Mouse (Mus musculus): ENCODE measurements around the gene Nol3. TPM values are rescaled to one million over a fixed set of nuclear protein-coding genes. Genes with fewer than 3 reads are reported as not detected.

Nol3 gene
- total RNA-seq, 2 experiments from 2014 or later: 9.9 to 11.0 TPM

DNA sequence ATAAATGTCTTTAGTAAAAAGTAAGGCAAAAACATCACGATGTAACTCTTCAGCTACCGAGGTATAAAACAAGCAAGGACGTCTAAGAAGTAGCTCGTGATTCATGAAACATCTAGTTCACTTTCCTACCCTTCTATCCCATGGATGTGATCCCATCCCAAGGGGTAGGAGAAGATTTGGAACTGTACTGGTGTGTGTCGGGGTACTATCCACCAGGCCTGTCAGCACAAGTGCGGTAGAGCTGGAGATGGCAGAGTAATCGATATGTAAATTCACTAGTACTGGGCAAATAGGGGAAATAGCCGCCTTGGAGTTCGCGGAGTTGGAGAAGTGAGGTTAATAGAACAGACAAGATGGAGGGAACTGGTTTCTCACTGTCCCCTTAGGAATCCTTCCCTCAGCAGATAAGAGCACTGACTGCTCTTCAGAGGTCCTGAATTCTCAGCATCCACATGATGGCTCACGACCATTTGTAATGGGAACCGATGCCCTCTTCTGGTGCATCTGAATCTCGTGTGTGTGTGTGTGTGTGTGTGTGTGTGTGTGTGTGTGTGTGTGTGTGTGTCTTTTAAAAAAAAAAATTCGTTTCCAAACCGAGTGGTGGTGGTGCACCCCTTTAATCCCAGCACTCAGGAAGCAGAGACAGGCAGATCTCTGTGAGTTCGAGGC lies 12.6 kb upstream of the Nol3 start:
- DNase-seq: no peak

DNA sequence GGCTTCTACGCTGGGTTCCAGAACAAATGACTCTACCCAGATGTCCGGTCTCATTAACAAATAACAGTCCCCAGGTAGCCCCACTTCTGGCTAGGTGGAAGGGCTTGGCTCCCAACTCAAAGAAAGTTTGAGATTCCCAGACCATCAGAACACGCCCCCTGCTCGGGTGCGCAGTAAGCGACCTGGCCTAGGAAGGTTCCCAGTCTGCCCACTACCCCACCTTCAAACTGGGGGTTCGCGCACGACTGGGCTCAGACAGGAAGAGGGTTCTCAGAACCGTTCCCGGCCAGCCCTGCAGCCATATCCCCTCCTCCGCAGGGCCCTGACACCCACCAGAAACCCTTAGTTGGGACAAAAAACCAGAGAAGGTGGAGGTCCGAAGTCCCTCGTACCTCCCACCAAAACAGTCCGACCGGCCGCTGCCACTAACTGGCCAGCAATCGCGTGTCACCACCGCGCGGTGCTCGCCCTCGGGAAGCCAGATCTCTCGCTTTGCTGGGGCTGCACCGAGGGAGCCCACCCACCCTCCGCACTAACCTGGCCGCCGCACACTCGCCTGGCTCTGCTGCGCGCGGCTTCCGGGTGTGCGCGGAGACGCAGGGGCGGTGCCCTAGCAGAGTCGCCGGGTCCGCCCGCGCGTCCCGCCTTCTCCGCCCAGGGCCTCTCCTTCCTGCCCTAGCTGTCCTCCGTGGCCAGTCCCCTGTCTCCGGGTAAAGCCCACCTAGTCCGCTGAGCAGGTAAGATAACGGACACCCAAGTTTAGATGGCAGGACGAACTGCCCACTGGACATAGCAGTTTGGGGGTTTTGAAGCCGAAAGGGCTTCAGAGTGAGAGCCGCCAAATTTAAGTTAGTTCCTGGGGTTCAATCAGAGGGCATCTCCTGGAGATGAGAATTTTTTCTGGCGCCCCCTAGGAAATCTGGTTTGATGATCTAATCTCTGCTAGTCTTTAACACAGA lies 11.6 kb upstream of the Nol3 start, which contains the start of the genes Tradd and Fbxl8:
TSS of gene Tradd (minus strand) at position 586 of the 959 bp plus-strand sequence.
TSS of gene Fbxl8 (plus strand) at position 625 of the 959 bp plus-strand sequence.
- peak; percentile 74 for DNase-seq

DNA sequence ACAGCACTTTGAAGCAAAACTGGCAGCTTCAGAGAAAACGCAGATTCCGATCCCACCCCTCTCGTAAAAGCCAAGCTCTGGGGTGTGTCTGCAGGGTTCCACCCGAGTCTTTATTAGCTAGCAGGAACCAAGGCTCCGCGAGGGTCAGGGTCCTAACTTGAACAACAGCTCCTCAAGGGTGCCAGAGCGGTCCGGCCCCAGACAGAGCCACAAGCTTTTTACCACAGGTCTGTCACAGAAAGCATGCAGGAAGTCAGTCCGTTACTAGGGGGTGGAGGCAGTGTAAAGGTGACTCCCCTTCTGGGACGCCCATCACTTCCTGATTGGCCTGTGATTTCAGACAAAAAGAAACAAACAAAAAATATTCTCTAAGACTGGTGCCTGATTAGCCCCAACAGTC lies 10.8 kb upstream of the Nol3 start:
- no peak for DNase-seq

DNA sequence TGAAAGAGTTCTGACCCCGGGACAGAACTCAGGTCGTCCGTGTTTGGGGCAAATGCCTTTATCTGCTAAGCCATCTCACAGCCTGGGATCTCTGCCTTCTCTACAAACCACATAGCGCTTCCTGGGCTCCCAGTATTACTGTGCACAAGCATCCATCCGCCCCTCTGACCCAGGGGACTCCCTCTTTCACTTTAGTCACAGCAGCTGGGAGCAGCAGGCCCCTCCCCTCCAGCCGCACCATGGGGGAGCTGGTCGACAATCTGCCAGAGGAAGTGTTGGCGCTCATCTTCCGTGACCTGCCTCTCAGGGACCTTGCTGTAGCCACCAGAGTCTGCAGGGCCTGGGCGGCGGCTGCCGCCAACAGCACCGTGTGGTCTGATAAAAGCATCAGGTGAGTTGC lies 9.2 kb upstream of the Nol3 start:
- no peak for DNase-seq

DNA sequence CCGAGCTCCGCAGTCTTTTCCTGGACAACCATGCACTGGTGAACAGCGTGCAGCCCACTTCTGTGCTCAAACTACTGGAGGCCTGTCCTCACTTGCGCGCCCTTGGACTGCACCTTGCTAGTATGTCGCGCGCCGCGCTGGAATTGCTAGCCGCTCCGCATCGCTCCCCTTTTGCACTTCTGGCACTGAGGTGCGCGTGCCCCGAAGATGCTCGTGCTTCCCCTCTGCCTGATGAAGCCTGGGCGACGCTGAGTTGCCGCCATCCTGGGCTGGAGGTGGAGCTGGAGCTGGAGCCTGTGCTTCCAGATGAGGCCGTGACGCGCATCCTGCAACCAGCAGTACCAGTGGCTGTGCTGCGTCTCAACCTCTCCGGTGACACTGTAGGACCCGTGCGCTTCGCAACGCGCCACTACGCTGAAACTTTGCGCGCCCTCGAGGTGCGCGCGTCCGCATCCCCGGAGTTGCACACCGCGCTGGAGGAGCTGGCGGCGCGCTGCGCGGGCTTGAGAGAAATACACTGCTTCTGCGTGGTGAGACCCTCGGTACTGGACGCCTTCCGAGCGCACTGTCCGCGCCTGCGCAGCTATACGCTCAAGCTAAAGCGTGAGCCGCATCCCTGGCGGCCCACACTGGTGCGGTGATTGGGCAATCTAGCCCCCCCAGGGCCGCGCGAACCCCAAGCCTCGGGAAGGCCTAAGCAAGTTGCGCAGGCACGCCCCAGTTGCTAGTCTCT lies 7.4 kb upstream of the Nol3 start:
- DNase-seq: peak; percentile 42

DNA sequence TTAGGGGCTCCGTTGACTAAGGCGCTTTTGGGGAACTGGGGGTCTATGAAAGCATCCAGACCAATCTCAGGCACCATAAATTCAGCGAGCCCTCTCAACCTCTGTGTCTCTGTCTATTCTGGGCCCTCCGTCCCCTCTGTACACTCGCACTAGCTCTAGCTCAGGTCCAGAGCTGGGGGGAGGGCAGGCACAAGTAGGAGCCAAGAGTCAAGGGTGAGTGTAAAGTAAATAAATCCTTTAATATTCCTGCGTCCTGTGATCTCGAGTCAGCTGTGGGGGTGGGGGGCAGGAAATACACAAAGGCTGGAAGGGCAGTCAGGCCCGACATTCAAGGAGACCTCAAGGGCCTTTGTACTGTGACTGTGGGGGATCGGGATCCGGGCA lies 6.9 kb upstream of the Nol3 start:
- DNase-seq: no peak

DNA sequence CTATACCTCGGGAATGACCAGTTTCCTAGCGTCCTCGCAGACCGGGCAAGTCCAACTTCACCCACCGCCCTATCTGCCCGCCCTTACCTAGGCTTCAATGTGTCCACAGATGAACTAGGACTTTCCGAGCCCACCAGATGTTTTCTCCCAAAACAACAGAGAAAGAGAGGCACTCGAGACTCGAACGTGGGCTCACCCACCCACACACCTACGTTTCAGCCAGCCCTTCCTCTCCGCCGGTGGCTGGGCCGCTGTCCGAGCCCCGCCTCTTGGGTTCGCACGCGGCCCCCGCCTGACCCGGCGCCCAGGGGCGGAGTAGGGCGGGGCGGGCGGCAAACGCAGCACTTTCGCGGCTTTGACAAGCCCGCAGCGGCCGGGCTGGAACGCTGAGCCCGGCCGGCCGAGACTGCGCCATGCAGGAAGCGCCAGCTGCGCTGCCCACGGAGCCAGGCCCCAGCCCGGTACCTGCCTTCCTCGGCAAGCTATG lies 6.4 kb upstream of the Nol3 start, which contains the start of gene Hsf4:
TSS of gene Hsf4 (plus strand) at position 341 of the 487 bp plus-strand sequence.
- peak; percentile 72 for DNase-seq

DNA sequence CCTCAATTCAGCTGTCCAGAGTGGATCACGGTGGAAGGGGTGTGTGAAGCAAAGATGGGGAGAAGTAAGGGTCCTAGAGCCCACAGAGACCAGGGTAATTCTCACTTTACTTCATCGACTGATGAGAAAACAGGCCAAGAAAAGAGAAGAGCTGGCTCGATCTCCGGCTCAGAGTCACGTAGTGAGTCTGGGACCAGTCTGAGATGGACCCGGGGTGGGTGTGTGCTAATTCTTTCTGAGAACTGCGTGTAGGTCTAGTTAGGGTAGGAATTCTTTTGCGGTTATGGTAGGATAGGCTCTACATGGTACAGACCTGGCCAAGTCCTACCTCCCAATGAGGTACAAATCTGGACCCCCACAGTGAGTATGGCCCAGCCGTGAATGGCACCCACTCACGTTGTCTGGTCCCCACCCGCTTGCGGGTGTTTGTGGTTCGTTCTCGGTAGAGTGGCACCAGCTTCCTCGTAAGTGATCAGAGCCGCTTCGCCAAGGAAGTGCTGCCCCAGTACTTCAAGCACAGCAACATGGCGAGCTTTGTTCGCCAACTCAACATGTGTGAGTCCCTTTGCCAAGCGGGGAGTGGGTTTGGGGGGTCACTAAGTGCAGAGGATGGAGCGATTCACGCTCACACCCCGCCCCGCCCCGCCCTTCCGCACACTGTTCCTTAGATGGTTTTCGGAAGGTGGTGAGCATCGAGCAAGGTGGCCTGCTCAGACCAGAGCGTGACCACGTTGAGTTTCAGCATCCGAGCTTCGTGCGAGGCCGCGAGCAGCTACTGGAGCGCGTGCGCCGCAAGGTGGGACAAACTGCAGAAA lies 5.6 kb upstream of the Nol3 start:
- DNase-seq: no peak

DNA sequence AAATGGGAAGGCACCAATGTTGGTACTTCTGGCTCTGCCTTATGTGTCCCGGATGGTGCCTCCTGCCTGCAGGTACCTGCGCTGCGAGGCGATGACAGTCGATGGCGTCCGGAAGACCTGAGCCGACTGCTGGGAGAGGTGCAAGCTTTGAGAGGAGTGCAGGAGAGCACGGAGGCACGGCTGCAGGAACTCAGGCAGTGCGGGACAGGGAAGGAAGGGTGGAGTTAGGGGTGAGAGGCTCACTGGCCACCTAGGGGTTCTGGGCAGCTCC lies 5.1 kb upstream of the Nol3 start:
- DNase-seq: no peak

DNA sequence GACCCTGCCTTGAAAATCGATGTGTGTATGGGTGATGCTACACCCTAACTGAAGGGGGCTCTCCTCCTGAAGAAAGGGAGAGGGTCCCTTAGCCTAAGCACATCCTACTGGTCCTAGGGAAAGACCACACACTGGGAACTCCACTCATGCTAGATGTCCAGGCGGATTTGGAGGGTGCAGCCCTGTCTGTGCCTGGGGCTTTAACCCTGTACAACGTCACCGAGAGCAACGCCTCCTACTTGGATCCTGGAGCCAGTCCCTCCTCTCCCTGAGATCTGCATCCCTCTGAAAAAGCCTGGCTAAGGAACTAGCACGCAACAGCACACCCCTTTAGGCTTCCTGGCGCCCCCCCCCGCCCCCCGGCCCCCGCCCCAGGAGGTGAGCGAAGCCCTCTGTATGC lies 553 bp upstream of the Nol3 start:
- DNase-seq: no peak

DNA sequence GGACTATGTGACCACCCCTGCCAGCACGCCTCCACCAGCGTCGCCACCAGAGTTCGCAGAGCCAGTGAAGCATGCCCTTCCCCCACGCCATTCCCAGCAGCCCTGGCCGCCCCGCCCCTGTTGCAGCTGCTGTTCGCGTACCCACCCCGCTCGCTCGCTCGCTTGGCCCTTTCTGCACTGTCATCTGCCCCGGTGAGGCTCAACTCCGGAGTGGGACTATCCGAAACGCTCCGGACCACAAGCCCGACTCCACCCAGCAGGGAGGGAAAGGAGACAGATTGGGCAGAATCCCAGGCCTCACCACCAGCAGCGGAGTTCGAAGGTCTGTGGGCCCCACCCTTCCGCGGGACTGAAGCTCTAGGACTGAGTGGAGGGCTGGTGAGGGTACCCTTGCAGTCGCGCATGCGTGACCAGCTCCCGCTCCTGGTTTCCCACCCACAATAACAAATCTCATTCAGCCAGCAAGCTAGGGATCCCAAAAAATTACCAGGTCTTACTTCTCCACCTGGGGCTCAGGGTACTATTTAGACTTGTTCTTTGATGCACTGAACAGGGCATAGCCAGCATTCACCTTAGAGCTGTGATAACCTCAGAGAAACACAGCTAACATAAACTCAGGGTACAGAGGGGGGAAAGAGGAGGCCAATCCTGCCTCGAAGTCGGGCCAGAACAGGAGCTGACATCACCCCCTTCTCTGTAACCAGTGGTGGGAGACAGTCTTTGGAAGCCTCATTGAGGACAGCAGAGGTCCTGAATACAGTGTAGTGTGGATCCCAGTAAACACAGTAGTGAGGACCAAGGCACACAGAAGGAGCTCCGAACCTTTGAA lies 566 bp downstream of the Nol3 start:
- DNase-seq: peak; percentile 72

DNA sequence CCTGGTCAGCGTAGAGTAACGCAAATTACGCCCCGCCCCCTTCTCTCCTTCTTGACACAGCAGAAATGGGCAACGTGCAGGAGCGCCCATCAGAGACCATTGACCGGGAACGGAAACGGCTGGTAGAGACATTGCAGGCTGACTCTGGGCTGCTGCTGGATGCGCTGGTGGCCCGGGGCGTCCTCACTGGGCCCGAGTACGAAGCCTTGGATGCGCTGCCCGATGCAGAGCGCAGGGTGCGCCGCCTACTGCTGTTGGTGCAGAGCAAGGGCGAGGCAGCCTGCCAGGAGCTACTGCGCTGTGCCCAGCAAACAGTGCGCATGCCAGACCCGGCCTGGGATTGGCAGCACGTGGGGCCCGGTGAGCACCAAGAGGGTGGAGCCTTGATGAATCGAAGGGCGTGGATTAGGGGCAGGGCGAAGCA lies 3.0 kb downstream of the Nol3 start:
- DNase-seq: peak; percentile 88

DNA sequence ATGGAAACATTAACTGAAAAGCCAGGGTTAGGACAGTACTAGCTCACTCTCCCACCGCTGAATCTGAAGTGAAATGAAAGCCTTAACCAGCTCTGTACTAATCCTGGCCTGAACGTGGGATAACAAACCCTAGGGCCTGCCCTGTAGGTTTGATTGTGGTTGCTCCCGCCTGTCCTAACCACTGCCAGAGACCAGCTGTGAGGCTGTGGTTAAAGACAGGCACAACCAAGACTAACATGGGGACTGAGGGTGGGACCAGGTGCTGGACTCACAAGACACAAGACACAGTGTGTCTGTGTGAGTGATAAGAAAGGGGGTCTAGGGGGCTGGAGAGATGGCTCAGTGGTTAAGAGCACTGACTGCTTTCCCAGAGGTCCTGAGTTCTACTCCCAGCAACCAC lies 4.6 kb downstream of the Nol3 start:
- no peak for DNase-seq

DNA sequence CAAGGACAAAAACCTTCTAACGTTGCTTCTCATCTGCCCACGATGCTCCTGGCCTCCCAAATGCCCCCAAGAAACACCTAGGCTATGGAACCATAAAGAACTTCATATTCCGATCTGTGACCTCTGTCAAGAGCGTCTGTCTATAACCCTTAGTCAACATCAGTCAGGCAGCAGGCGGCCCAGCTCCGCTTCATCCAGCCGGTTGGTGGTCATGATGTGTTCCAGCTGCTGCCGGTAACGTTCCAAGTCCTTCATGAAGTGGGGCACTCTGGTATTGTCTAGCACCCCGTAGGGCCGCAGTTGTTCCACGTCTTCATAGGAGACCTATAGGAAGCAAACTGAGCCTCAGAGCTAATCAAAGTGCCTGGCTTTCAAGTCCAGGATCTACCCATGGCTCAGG lies 5.9 kb downstream of the Nol3 start:
- no peak for DNase-seq

DNA sequence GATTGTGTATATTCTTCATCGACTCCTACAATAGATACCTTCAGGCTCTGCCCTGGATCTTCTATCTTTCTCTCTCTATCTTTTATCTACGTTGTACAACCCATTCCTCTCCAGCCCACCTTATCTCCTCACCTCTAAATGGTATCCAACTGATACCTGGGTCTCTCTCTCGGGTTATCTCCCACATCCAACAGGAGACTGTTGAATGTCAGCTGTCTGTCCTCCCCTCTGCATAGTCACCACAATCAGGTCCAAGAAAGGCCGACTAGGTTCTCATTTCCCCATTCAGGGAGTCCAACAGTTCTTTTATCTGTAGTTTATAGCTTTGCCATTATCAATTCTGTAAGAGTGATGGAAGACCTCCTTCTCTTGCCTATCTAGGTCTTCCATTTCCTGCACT lies 6.3 kb downstream of the Nol3 start:
- no peak for DNase-seq

DNA sequence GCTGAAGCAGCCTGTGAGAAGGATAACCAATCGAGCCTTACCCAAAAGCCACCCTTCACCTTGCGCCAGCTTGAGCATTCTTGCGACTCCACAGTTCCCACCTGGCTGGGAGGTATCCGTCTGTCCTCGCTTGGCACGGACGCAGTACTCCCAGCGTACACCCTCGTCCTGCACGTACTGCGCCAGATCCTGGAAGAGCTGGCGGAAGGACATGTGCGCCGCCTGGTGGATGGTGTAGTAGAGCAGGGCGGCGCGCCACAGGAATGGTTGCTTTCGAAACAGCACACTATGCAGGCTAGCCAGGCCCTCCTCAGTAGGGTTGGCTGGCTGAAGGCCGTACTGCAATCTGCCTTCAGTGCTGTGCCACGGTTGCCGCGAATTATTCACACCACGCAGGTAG lies 7.1 kb downstream of the Nol3 start:
- DNase-seq: peak; percentile 58

DNA sequence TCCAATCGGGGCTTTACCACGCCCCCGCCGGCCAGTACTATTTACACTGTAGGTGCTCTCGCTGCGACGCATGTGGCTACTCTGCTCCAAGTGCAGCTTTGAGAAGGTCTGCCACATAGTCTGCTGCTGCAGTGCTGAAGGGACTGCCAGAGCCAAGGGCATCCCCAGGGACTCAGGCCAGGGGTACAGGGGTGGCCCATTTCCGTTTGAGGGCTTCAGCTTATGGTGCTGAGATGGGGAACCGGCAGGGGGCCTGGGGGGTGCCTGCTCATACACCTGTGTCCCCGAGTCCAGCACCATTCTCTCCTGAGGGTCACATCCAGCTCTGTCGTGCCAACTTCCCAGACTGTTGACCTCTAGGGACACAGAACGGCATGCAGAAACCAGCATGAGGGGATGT lies 9.6 kb downstream of the Nol3 start:
- no peak for DNase-seq

DNA sequence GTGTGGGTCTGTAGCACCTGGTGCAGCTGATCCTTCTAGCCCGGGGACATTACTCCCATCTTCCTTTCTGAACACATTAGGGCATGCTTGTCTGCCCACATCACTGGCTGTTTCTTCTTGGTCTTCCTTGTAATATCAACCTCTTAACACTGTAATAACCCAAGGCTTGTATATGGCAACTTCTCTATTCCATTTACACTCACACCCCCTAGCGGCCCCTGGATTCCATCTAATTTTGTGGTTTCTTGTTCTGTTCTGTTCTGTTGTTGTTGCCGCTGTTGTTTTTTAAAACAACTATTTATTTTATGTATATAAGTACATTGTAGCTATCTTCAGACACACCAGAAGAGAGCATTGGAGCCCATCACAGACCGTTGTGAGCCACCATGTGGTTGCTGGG lies 11.0 kb downstream of the Nol3 start:
- no peak for DNase-seq

DNA sequence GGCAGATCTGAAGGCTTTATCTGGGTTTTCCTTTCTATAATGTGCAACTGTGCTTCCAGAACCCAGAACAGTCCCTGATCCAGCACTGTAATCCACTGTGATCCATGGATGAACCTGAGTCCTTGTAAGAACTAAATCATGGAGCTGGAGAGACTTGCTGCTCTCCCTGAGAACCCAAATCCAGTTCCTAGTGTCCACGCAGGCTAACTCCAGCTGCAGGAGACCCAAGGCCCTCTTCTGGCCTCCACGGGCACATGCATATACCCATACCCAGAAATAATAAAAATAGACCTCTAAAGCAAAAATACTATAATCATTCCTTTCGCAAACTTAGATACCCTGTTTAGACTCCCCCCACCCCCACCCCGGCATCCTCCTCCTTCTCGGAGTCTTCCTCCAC lies 12.3 kb downstream of the Nol3 start:
- DNase-seq: no peak

DNA sequence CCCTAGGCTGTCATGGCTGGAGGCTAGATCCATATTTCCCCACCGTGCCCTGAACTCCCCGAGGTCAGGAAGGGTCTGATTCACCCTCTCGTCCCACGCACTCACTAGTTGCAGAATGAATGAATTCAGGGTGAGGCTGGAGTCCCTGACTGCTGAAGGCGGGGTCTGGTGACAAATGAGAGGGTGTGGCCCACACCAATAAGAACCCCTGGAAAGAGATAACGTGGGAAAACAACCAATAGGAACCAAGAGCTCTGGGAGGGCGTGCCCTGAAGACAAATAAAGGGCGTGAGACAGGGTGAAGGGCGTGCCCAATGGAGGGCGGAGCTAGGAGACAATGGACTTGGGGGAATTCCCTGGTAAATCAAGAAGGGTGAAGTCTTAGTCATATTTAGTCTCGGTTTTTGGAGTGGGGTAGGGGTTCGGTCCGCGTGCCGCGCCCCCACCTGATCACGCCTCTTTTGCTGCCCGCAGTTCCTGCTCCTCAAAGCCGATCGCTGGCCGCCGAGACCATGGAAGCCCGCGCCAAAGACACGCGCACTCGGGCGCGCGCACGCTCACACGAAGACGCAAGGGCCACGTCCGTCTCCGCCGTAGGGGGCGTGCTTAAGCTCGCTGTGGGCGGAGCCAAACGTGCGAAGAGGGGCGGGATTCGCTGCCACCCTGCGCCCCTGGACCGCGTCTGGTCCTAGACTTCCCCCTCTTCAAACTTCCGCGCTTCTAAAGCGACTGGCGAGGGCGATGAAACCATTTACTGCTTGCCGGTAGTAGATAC lies 13.2 kb downstream of the Nol3 start:
- DNase-seq: peak; percentile 94

Data from heart, postnatal 4 days (tissue).